Mouse (Mus musculus) kidney, adult 9 months (tissue): ENCODE data around the gene Gm49416.

ENCODE experiments used
- DNase-seq: peaks from one replicate; pipeline ENCODE4 v3.0.0; 2022

The Gm49416 gene

DNA sequence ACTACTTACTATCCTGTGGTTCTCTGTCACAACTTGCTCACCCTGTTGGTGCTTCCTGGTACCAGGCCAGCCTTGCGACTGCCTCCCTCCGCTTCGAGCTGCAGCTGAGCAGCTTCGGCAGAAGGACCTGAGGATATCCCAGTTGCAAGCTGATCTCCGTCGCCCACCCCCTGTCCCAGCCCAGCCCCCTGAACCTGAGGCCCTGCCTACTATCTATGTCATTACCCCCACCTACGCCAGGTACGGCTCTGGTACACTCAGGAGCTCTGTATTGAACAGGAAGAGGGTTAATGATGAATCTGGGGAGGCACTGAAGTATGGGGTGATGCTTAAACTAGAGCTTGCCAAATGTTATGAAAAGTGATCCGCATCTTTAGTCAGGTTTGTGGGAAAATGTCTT is 33.0 kb downstream of the Gm49416 start:
- no peak for DNase-seq

DNA sequence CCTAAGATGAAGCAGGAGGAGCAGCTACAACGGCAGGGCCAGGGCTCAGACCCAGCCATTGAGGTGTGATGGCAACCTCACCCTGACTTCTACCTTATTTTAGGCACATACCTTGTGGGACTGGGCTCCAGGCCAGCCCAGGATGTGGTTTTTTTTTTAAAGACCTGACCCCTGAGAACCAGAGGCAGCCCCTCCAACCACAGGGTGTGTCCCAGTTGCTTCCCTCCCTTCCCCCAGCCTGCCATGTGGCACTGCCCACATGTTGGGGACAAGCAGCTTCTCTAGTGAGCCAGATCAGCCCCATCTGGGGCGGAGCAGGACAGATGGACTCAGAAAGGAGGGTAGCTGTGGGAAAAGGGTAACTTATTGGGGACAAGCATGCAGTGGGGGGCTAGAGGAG is 38.0 kb downstream of the Gm49416 start:
- DNase-seq: no peak

DNA sequence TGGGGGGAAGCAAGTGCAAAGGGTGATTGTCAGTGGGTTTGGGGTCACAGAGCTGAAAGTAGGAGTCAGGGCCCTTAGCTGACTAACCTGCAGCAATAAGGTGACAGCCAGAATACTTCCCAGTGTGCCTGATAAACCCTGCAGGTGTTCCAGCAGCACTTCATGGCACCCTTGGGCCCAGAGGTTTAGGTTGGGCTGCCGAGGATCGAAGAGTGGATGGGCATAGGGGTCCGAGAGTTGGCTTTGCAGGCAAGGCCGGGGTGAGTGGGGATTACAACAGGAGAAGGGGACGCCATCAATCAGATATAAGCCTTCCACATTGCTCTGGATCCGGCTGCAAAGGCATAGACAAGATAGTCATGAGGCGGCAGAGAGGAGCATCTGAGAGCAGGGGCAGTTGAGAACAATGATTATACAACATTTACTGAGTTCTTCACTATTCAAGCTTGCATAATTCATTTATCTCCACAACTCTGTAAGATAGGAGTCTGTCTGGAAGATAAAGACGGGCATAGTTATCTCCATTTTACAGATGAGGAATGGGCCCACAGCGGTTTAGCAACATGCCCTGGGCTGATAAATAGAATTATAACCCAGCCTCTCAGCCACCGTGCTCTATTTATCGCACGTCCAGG is 39.3 kb downstream of the Gm49416 start:
- no peak for DNase-seq

DNA sequence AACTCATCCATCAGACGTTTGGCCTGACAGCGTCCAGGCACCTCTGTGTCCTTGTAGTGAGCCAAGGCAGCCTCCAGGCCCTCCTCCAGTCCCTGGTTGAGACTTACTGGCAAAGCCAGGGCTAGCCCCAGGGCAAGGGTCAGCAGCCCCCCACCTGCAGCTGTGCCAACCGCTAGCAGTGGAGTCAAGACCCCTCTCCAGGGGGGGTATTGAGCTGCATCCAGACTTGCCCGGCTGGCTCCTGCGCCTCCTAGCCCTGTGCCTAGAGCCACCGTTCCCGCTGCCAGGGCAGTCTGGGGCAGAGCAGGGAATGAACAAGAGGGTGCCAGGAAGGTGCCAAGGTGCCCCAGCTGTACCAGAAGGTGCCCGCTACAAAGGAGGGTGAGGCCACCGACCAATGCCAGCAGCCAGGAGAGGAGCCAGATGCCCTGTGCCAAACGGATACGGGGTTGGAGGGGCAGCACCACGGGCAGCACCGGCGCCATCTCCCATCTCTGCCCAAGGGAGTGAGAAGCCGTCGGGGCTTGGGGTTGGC is 40.0 kb downstream of the Gm49416 start:
- DNase-seq: no peak

DNA sequence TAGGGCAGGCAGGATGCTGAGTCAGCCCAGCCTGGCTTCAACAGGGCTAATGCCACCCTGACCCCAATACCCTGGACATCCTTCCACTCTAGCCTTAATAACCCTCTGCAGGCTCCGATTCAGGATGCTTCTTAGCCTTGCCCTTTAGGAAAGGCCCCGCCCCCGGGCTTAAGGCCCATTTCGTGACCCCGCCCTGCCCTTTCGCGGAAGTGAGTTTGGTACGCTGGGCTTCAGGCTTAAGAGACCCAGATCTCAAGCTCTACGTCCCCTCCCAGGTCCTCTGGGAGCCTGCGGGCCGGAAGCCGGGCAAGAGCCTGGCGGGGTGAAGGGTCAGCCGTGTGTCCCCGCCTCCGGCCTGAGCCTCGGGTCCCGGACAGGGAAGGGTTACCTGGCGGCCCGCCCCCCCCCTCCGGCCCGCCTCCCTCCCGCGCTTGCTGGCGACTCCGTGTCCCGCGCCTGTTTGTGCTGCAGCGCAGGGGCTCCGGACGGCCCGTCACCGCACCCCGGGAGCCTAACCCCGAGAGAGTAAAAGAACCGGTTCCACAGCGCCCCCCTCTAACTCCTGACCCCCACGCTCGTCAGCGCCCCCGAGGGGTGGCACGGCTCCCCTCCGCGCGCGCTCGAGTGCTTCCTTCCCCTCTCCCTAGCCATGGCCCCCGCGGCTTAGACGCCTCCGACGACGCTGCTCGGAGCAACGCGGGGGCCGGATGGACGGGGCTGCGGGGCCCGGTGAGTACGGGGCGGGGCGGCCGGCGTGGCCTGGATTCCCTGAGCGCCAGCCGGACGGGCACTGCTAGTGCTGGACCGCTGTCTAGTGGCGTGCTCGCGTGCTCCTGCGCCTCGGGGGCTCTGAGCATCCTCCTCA is 40.7 kb downstream of the Gm49416 start, which contains the start of the genes Rom1 and Eml3:
TSS of gene Rom1 (minus strand) at position 133 of the 865 bp plus-strand sequence.
TSS of gene Eml3 (plus strand) at position 329 of the 865 bp plus-strand sequence.
- DNase-seq: peak; percentile 96

DNA sequence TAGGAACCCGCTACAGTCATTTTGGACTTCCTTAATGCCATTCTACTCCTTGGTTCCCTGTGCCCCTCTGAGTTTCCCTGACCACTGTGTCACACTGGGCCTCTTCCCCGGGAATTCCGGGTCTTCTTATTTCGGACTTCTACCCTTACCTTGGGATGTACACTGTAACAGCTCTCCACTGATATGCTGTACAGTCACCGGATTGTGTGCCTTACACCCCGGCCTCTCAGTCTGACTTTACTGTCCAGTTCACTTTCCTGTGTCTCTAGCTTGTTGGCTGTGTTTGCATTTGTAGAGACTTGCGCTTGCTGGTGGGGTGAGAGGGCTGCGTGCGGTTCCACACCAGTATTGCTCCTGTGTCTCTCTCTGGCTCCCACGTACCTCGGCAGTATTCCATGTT is 41.4 kb downstream of the Gm49416 start:
- DNase-seq: no peak

DNA sequence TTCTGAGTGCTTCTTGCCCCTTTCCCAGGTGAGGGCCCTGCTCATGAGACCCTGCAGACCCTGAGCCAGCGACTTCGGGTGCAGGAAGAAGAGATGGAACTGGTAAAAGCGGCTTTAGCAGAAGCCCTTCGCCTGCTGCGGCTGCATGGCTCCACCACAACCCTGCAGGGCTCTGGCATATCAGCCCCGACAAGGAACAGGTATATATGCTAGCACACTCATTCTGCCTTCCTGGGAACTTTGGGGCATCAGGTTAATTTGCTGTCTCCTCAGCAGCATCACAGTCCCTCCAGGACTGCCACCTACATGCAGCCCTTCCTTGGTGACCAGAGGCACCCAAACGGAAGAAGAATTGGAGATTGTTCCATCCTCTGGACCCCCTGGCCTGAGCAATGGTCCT is 42.0 kb downstream of the Gm49416 start:
- no peak for DNase-seq

DNA sequence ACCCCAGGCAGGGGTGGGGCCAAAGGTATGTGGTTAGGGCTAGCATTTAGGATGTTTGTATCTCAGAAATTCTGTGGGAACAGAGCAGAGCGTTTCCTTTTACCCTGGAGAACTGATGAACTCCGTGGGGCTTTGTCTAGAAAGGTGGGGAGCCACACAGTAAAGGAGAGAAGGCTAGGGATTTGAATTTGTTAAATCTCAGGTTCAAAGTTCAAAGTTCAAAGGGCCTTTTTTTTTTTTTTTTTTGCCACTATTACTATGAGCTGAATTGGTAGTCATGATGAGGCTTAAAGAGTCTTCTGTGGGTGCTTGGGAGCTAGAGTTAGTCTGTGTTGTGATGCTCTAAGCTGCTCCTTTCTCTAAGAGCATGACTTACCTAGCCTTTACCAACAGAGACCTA is 48.0 kb downstream of the Gm49416 start:
- DNase-seq: no peak

DNA sequence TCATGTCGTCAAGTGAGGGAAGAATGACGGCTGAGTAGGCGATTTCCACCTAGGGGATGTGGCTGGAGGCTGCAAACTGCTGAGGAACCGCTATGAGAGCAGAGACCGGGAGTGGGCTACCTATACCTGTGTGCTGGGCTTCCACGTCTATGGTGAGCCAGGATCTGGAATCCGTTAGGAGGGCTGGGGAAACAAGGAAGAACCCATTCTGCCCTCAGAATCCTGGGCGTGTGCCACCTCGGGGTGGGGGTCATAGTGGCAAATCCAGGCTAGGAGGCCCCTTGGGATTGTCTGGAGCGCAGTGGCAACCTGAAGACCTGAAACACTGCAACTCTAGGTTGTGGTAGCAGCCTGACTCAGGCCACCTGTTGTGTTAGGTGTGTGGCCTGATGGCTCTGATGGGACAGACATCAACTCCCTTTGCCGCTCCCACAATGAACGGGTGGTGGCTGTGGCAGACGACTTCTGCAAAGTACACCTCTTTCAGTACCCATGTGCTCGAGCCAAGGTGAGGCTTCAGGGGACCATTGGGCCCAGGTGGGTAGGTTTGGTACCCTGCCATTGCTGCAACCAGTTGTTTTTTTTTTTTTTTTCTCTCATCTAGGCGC is 51.9 kb downstream of the Gm49416 start:
- DNase-seq: no peak

DNA sequence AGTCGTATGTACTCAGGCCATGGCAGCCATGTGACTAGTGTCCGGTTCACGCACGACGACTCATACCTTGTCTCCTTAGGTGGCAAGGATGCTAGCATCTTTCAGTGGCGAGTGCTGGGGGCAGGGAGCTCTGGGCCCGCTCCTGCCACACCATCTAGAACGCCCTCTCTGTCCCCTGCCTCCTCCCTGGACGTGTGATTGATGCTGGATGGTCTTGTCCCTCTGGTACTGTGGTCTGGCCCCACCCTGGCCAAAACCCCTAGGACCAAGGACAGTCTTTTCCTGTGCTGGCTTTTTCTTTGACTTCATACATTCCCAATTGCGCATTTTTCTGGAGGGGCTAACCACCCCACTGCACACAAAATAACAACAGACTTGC is 52.4 kb downstream of the Gm49416 start:
- no peak for DNase-seq

DNA sequence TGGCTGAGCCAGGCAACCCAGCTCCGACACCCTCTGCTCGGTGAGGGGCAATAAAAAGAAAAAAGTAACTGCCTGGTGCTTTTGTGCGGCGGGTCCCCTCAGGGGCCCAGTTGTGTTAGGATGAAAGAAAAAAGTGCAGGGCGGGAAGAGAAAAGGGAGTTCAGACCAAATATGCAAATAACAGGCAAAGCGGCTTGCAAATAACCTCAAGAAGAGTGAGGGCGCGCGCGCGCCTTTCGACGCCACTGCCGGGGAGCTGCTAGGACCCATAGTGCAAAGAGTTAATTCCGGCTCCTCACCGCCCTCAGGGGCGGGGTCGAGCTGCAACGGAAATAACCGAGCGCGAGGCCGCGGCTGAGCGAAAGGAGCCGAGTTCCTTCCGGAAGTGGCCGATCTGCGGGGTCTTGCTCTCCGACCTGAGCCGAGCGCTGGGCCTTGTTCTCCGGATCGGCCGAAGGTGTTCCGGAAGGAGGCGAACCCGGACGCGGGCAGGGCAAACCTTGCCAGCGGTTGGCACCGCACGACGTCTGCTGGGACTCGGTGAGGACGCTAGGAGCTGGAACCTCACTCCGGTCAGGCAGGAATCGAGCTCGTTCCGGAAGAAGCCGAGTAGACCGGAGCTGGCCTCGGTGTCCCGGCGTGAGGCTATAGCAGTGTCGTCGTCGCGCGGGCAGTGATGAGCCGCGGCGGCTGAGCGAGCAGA is 52.9 kb downstream of the Gm49416 start, which contains the start of gene Mta2:
TSS of gene Mta2 (plus strand) at position 361 of the 703 bp plus-strand sequence.
- peak; percentile 96 for DNase-seq

DNA sequence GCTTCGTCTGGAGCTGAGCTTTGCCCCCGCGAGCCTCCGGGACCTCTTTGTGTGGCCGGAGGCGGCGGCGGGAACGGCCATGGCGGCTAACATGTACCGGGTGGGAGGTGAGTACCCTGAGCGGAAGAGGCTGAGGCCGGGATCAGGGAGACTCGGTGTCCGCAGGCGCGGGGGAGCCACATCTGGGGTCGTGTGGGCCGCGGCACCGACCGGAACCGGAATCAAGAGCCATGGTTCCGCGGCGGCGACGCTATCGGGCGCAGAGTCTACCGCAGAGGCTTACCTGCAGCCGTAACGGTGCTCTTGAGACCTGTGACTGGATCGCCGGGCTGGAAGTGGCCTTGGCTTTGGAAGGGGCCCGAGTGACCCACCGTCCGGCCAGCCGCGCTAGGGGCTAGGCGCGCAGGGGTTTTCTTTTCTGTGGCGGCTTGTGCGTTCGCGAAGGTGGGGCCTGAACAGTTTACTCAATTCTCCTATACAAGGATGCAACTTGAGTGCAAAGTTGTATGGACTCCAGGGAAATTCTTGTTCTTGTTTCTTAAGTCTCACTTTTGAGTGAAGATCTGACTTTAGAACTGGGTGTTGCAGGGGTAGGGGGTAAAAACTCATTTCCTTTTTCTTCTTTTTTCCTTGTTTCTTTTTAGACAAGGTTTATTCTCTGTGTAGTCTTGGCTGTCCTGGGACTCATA is 53.7 kb downstream of the Gm49416 start:
- peak; percentile 59 for DNase-seq

DNA sequence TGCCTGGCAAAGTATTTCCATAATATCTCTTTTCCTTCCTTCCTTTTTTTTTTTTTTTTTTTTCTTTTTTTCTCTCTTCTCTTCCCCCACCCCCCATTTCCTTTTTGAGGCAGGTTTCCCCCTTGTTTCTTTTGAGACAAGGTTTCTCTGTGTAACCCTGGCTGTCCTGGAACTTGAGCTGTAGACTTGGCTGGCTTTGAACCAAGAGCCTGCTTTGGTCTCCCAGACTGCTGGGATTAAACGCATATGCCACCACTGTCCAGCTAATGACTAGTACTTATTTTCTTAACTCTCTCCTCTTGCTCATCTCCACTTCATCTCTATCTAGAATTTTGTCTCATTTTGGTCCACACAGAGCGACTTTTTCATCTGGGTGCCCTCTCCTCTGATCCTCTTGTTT is 54.3 kb downstream of the Gm49416 start:
- no peak for DNase-seq

DNA sequence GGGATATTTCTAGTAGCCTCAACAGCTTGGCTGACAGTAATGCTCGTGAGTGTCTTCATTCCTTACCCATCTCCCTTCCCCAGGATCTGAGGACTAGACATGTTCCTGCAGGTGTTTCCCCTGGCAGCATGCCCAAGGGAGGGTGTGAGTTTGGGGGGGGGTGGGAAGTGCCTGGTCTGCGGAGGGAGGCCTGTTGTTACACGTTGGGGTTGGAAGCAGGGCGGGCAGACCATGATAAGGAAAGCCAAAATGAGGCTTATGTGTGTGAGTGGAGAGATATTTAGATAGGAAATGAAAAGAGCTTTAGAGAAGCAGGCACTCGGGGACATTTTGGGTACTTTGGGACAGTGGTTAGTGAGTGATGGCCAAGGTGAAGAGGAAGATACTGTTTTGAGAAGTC is 55.3 kb downstream of the Gm49416 start:
- DNase-seq: no peak

DNA sequence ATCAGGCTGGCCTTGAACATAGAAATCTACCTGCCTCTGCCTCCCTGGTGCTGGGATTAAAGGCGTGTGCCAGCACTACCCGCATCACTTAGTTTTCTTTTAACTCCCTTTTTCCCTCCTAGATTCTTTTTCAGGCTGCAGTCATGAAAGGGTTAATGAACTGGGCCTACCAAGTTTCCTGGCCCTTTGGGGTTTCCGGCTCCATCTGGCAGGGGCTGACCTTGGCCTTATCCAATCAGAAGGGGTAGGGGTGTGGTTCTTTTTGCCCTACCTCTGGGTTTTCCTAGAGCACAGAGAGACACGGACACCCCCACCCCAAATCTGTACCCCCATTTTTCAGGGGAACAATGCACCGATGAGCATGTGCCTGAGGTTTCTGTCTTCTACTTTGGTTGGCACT is 56.0 kb downstream of the Gm49416 start:
- peak; percentile 83 for DNase-seq
